Mouse (Mus musculus) kidney, postnatal 0 days (tissue): Measurements from ENCODE around the gene Wwc1. TPM values are rescaled to one million over a fixed set of nuclear protein-coding genes. Genes with fewer than 3 reads are reported as not detected.
A peak's percentile ranks its signal among the peaks of the same experiment; 100 is the strongest.

Experiments
- ATAC-seq: fragments of 200-750 bp; cut with Nextera tagmentation; replicated peaks from 2 replicates; pipeline ENCODE4 v1.8.0; 2017; ENCODE audit warnings: low read depth, moderate number of reproducible peaks, moderate TSS enrichment, moderate library complexity; ENCODE audit not compliant: low FRiP score
- DNase-seq: peaks from one replicate; pipeline ENCODE4 v3.0.0-alpha.2; 2016; ENCODE audit warnings: low spot score
- H3K27ac ChIP-seq: fragments of 300-500 bp; sonication (generic); 2 replicates; pipeline ENCODE4 v1.5.1; 2014; ENCODE audit warnings: mild to moderate bottlenecking
- H3K27me3 ChIP-seq: fragments of 300-500 bp; sonication (generic); 2 replicates; pipeline ENCODE4 v1.6.1; 2014; ENCODE audit warnings: low read length, mixed read lengths; ENCODE audit not compliant: insufficient read depth
- H3K36me3 ChIP-seq: fragments of 300-500 bp; sonication (generic); 2 replicates; pipeline ENCODE4 v1.6.1; 2014; ENCODE audit warnings: low read length, mixed read lengths; ENCODE audit not compliant: insufficient read depth
- H3K4me1 ChIP-seq: fragments of 300-500 bp; sonication (generic); replicated peaks from 2 replicates; pipeline ENCODE4 v1.6.1; 2014; ENCODE audit warnings: antibody characterized with exemption, low read length, mixed read lengths; ENCODE audit not compliant: insufficient read depth
- H3K4me2 ChIP-seq: fragments of 300-500 bp; sonication (generic); 2 replicates; pipeline ENCODE4 v1.6.1; 2014; ENCODE audit warnings: mild to moderate bottlenecking, low read length, moderate library complexity, mixed read lengths
- H3K4me3 ChIP-seq: fragments of 300-500 bp; sonication (generic); replicated peaks from 2 replicates; pipeline ENCODE4 v1.5.1; 2014; ENCODE audit warnings: low read depth, low read length
- H3K9ac ChIP-seq: fragments of 300-500 bp; sonication (generic); 2 replicates; pipeline ENCODE4 v1.6.1; 2014; ENCODE audit warnings: low read depth, low read length
- H3K9me3 ChIP-seq: fragments of 300-500 bp; sonication (generic); replicated peaks from 2 replicates; pipeline ENCODE4 v1.6.1; 2016; ENCODE audit warnings: low read length, inconsistent platforms, mixed read lengths
- CTCF ChIP-seq: IDR thresholded peaks from 2 replicates; pipeline ENCODE4 v1.5.1; 2016; ENCODE audit warnings: antibody characterized with exemption, low read depth, mild to moderate bottlenecking, moderate library complexity
- WGBS: fragments of 180-500 bp; shearing (Covaris S2); extraction: QIAGEN DNeasy Blood & Tissue Kit; methylation state at CpG from one replicate; pipeline ENCODE4 v1.1.7; 2014; 5-methylcytosine and 5-hydroxymethylcytosine counted together
- polyA plus RNA-seq: library from polyadenylated mRNA; unstranded; fragments of >200 nt; fragmentation: Nextera tagmentation; extraction: Ambion mirVana; gene quantifications from 2 replicates; pipeline ENCODE4 v1.2.1, GENCODE M21; 2015

Wwc1 gene
- polyA plus RNA-seq, 1 experiment from 2014 or later: 20.4 TPM

DNA sequence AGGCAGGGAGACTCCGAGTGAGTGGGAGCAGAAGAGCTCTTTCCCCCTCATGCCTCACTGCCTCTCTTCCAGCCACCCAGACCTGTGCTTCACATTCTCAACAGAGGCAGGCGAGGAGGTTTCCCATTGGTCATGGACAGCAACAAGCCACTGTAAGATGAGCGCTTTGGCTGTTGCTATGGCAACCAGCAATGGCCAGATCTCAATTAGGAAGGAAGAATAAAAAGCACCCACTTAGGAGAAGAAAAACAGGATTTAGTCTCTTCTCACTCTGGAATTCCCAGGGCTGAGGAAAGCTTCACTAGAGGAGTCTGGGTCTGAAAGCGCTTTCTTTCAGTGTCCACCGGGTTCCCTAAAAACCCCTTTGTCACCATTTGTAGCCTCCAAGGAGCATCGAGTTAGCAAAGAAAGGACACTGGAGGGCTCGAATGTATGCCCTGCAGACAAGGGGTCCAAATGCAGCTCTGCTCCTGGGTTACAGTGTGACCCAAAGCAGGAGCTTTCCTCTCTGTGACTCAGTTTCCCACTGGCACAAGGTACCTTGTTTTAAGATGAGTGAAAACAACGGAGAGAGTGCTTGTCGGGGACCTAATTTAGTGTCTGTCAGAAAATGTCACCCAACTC is 115.2 kb downstream of the Wwc1 start:
- H3K4me1 ChIP-seq: 0 out of 2 replicates have a peak, but pooled peaks cover 6% of the 10 kb centered on the region
- no peaks in the 10 kb centered on the region for H3K9me3 ChIP-seq
- H3K27ac ChIP-seq: no peak overlapping the region; the same call in 1 of the 2 replicates
- ATAC-seq (peak; percentile 89), DNase-seq (peak; percentile 90)
- H3K9ac ChIP-seq: no peak overlapping the region
- no peaks in the 10 kb centered on the region for H3K27me3 ChIP-seq
- TF ChIP-seq CTCF: no peak
- peaks cover 14% of the 10 kb centered on the region; the same call in 1 of the 2 replicates for H3K36me3 ChIP-seq
- H3K4me3 ChIP-seq: no peak overlapping the region
- peak overlapping the region; percentile 21; the same call in 1 of the 2 replicates for H3K4me2 ChIP-seq
- 16% methylated on average over 9 of the region's 9 CpGs for WGBS

DNA sequence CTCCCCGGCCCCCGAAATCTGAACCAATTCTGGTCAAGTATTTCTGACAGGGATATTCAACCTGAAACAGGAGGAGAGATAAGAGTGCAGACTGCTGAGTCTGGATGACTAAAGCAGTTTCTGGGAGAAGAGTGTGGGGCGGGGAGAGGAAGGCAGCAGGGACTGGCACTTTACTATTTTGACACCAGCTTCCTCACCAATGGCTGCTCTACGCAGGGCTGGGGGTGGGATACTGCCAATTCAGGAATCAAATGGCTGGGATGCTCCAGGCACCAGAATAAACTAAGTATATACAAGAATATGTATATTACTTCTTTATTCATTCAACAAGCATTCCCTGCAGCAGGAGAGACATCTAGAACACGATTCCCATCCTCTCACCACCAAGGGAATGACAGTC is 116.7 kb downstream of the Wwc1 start:
- H3K27ac ChIP-seq: no peak overlapping the region
- H3K4me3 ChIP-seq: no peak overlapping the region
- H3K4me2 ChIP-seq: no peak overlapping the region
- no peaks in the 10 kb centered on the region for H3K9me3 ChIP-seq
- H3K36me3 ChIP-seq: peaks cover 5% of the 10 kb centered on the region; the same call in 1 of the 2 replicates
- WGBS: 87% methylated on average over 5 of the region's 5 CpGs
- DNase-seq (no peak), ATAC-seq (no peak)
- no peaks in the 10 kb centered on the region for H3K27me3 ChIP-seq
- TF ChIP-seq CTCF: no peak
- H3K4me1 ChIP-seq: 0 out of 2 replicates have a peak, but pooled peaks cover 6% of the 10 kb centered on the region
- H3K9ac ChIP-seq: no peak overlapping the region

DNA sequence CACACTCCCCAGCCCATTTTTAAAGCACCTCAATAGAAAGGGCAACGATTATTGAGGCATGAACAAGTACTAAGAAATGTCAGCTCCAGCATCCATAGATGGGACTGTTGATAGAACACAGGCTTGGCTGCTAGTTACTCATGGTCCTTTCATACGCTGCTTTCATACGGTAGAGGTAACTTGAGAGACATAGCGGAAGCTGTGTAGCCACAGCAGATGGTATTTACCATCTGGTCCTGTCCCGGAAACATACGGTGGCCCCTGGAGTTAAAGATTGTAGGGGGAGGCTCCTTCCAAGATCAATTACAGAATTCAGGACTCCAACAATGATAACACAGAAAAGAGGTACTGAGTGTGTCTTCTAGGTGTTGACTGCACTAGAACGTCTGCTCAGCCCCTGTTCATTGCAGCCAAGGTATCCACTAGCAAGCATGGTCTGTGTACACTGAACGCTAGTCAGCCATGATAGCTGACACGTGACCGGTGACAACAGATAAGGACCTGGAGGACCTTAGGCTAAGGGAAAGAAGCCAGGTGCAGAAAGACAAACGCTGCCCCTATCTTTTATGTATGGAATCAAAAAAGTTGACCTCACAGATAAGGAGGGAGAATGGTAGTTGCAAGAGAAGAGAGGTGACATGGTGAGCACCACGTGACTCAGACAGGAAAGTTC is 122.8 kb downstream of the Wwc1 start:
- 81% methylated on average over 12 of the region's 12 CpGs for WGBS
- H3K4me2 ChIP-seq: no peak overlapping the region
- H3K4me1 ChIP-seq: no peaks in the 10 kb centered on the region
- H3K9me3 ChIP-seq: no peaks in the 10 kb centered on the region
- DNase-seq (no peak), ATAC-seq (no peak)
- H3K9ac ChIP-seq: no peak overlapping the region
- no peak for TF ChIP-seq CTCF
- no peaks in the 10 kb centered on the region for H3K27me3 ChIP-seq
- H3K27ac ChIP-seq: no peak overlapping the region
- H3K36me3 ChIP-seq: peaks cover 8% of the 10 kb centered on the region
- H3K4me3 ChIP-seq: no peak overlapping the region

DNA sequence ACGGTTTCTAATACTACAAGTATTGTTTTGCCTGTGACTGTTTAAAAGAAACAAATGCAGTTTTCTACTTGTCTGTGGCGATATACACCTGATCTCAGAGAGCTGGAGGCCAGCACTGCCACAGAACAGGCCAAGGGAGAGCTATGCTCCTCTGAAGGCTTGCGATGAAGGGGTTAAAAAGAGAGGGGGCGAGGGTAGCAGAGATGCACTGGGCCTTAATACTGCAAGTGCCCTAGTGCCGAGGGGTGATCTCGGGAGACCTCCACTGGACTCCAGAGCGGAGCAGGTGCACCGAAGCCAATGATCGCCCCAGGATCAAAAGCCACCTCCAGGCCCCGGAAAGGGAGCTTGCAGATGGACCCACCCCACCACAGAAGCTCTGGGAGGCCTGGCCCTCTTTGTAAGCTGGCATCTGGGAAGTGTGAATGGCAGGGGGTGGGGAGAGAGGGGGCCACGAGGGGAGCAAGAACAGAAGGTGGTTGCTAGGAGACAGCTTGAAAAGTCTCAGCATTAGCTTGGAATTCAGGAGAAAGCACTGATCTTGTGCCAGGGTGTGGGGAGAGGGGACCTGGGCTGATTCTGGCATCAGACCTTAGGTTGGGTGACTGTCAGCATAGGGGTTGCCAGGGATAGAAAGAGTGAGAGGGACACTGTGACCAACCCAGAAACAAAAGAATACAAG is 123.8 kb downstream of the Wwc1 start:
- Histone ChIP-seq H3K4me2 (no peak overlapping the region), H3K4me3 (no peak overlapping the region), H3K36me3 (peaks cover 8% of the 10 kb centered on the region), H3K27me3 (no peaks in the 10 kb centered on the region), H3K4me1 (no peaks in the 10 kb centered on the region), H3K9me3 (no peaks in the 10 kb centered on the region), H3K27ac (no peak overlapping the region), H3K9ac (no peak overlapping the region)
- DNase-seq (no peak), ATAC-seq (no peak)
- WGBS: 55% methylated on average over 11 of the region's 11 CpGs
- TF ChIP-seq CTCF: no peak

DNA sequence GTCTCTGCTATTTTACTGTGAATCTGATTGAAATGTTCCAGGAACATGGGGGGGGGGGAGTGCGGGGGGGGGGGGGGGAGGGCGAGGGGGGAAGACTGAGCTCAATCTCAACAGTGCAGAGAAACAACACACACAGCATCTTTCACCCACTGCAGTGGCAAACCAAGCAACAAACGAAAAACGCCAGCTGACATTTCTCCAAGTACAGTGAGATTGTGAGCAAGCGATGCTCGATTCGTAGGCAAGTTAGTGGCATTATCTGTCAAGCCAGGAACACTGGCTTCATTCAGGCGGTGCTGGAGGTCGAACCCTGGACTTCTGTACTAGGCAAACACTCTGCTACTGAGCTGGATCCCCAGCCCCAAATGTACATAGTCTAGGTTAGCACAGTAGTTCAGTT is 124.8 kb downstream of the Wwc1 start:
- no peak for TF ChIP-seq CTCF
- H3K27me3 ChIP-seq: no peaks in the 10 kb centered on the region
- no peak overlapping the region for H3K27ac ChIP-seq
- H3K4me3 ChIP-seq: no peak overlapping the region
- peaks cover 8% of the 10 kb centered on the region; the same call in 1 of the 2 replicates for H3K36me3 ChIP-seq
- no peaks in the 10 kb centered on the region for H3K9me3 ChIP-seq
- H3K4me1 ChIP-seq: no peaks in the 10 kb centered on the region
- H3K9ac ChIP-seq: no peak overlapping the region
- DNase-seq: no peak
- no peak overlapping the region for H3K4me2 ChIP-seq
- 86% methylated on average over 7 of the region's 9 CpGs for whole genome bisulfite sequencing
- ATAC-seq: no peak

DNA sequence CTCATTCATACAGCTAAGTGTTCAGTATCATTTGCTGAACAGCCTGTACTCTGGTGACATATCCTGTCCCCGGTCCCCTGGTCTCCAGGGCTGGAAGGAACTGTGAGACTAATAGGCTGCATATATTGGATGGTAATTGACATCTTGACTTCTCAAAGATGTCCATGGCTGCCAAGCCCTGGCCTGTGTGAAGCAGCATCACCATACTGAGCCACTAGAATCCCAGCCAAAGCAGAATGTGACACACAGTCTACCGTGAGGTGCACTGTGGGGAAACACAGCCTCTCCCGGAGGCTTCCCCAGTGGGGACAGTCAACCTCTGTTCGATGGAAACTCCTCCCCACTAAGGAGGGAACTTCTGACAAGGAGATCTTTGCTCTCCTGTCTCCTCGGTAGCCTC is 125.4 kb downstream of the Wwc1 start:
- DNase-seq: no peak
- Histone ChIP-seq H3K9ac (no peak overlapping the region), H3K27ac (no peak overlapping the region), H3K4me1 (no peaks in the 10 kb centered on the region), H3K4me2 (no peak overlapping the region), H3K36me3 (peaks cover 8% of the 10 kb centered on the region; the same call in 1 of the 2 replicates), H3K27me3 (no peaks in the 10 kb centered on the region), H3K9me3 (no peaks in the 10 kb centered on the region), H3K4me3 (no peak overlapping the region)
- 88% methylated on average over 5 of the region's 5 CpGs for WGBS
- no peak for ATAC-seq
- no peak for TF ChIP-seq CTCF
